Mouse (Mus musculus): ENCODE data around the gene Hs3st3b1.

- TF ChIP-seq POLR2A (IDR thresholded peaks at IDR 0.05; ENCODE audit: control insufficient read depth, extremely low read depth, insufficient read depth, low read length, poor library complexity): no peak
- no peak for TF ChIP-seq CTCF (IDR thresholded peaks at IDR 0.05; ENCODE audit: borderline replicate concordance, control insufficient read depth, extremely low read depth, insufficient read depth, low read length, poor library complexity)
These were observed 8.2 kb downstream of the Hs3st3b1 start for GRCm38 (mm10) chr11:63913936-63914335.
